Mouse (Mus musculus) kidney, postnatal 0 days (tissue): ENCODE measurements around the gene Calcoco1. TPM values are rescaled to one million over a fixed set of nuclear protein-coding genes. Genes with fewer than 3 reads are reported as not detected.

Experiments
- ATAC-seq: fragments of 200-750 bp; cut with Nextera tagmentation; replicated peaks from 2 replicates; pipeline ENCODE4 v1.8.0; 2017; ENCODE audit warnings: low read depth, moderate number of reproducible peaks, moderate TSS enrichment, moderate library complexity; ENCODE audit not compliant: low FRiP score
- DNase-seq: peaks from one replicate; pipeline ENCODE4 v3.0.0-alpha.2; 2016; ENCODE audit warnings: low spot score
- H3K27ac ChIP-seq: fragments of 300-500 bp; sonication (generic); 2 replicates; pipeline ENCODE4 v1.5.1; 2014; ENCODE audit warnings: mild to moderate bottlenecking
- H3K27me3 ChIP-seq: fragments of 300-500 bp; sonication (generic); 2 replicates; pipeline ENCODE4 v1.6.1; 2014; ENCODE audit warnings: low read length, mixed read lengths; ENCODE audit not compliant: insufficient read depth
- H3K36me3 ChIP-seq: fragments of 300-500 bp; sonication (generic); 2 replicates; pipeline ENCODE4 v1.6.1; 2014; ENCODE audit warnings: low read length, mixed read lengths; ENCODE audit not compliant: insufficient read depth
- H3K4me1 ChIP-seq: fragments of 300-500 bp; sonication (generic); replicated peaks from 2 replicates; pipeline ENCODE4 v1.6.1; 2014; ENCODE audit warnings: antibody characterized with exemption, low read length, mixed read lengths; ENCODE audit not compliant: insufficient read depth
- H3K4me2 ChIP-seq: fragments of 300-500 bp; sonication (generic); 2 replicates; pipeline ENCODE4 v1.6.1; 2014; ENCODE audit warnings: mild to moderate bottlenecking, low read length, moderate library complexity, mixed read lengths
- H3K4me3 ChIP-seq: fragments of 300-500 bp; sonication (generic); replicated peaks from 2 replicates; pipeline ENCODE4 v1.5.1; 2014; ENCODE audit warnings: low read depth, low read length
- H3K9ac ChIP-seq: fragments of 300-500 bp; sonication (generic); 2 replicates; pipeline ENCODE4 v1.6.1; 2014; ENCODE audit warnings: low read depth, low read length
- H3K9me3 ChIP-seq: fragments of 300-500 bp; sonication (generic); replicated peaks from 2 replicates; pipeline ENCODE4 v1.6.1; 2016; ENCODE audit warnings: low read length, inconsistent platforms, mixed read lengths
- CTCF ChIP-seq: IDR thresholded peaks from 2 replicates; pipeline ENCODE4 v1.5.1; 2016; ENCODE audit warnings: antibody characterized with exemption, low read depth, mild to moderate bottlenecking, moderate library complexity
- WGBS: fragments of 180-500 bp; shearing (Covaris S2); extraction: QIAGEN DNeasy Blood & Tissue Kit; methylation state at CpG from one replicate; pipeline ENCODE4 v1.1.7; 2014; 5-methylcytosine and 5-hydroxymethylcytosine counted together
- polyA plus RNA-seq: library from polyadenylated mRNA; unstranded; fragments of >200 nt; fragmentation: Nextera tagmentation; extraction: Ambion mirVana; gene quantifications from 2 replicates; pipeline ENCODE4 v1.2.1, GENCODE M21; 2015

Calcoco1 gene
- polyA plus RNA-seq, 1 experiment from 2014 or later, result 57.5 TPM

GRCm38 (mm10) chr15:102743196-102743595 lies 21.2 kb upstream of the Calcoco1 start:
- H3K4me2 ChIP-seq, result no peak overlapping the region
- no peak overlapping the region for H3K4me3 ChIP-seq
- no peak for DNase-seq
- 0 out of 2 replicates have a peak, but pooled peaks cover 8% of the 10 kb centered on the region for H3K4me1 ChIP-seq
- H3K27ac ChIP-seq, result no peak overlapping the region
- TF ChIP-seq CTCF, result no peak
- no peaks in the 10 kb centered on the region for H3K36me3 ChIP-seq
- H3K9me3 ChIP-seq, result no peaks in the 10 kb centered on the region
- WGBS, result 27% methylated on average over 8 of the region's 8 CpGs
- H3K9ac ChIP-seq, result no peak overlapping the region
- ATAC-seq, result no peak
- peaks cover 38% of the 10 kb centered on the region for H3K27me3 ChIP-seq

GRCm38 (mm10) chr15:102742589-102742988 lies 20.6 kb upstream of the Calcoco1 start:
- DNase-seq (peak; percentile 96), ATAC-seq (no peak)
- WGBS, result under 1% methylated on average over 10 of the region's 10 CpGs
- H3K4me2 ChIP-seq, result no peak overlapping the region
- no peak overlapping the region for H3K4me3 ChIP-seq
- H3K27me3 ChIP-seq, result peaks cover 34% of the 10 kb centered on the region
- no peaks in the 10 kb centered on the region for H3K36me3 ChIP-seq
- no peak overlapping the region for H3K27ac ChIP-seq
- no peaks in the 10 kb centered on the region for H3K9me3 ChIP-seq
- peak; percentile 100 for TF ChIP-seq CTCF
- 0 out of 2 replicates have a peak, but pooled peaks cover 8% of the 10 kb centered on the region for H3K4me1 ChIP-seq
- H3K9ac ChIP-seq, result no peak overlapping the region

- Histone ChIP-seq H3K27ac (no peak overlapping the region), H3K36me3 (no peaks in the 10 kb centered on the region), H3K9me3 (no peaks in the 10 kb centered on the region), H3K9ac (no peak overlapping the region), H3K27me3 (peaks cover 31% of the 10 kb centered on the region), H3K4me3 (no peak overlapping the region), H3K4me1 (peaks cover 6% of the 10 kb centered on the region; the same call in 1 of the 2 replicates), H3K4me2 (peak overlapping the region; percentile 19; the same call in 1 of the 2 replicates)
- WGBS, result 24% methylated on average over 15 of the region's 15 CpGs
- TF ChIP-seq CTCF, result peak; percentile 81
- ATAC-seq, result peak; percentile 41; the same call in 1 of the 2 replicates
- DNase-seq, result peak; percentile 87
Measured at GRCm38 (mm10) chr15:102739520-102740297, 17.7 kb upstream of the Calcoco1 start.

GRCm38 (mm10) chr15:102738434-102738833 lies 16.5 kb upstream of the Calcoco1 start:
- no peak for DNase-seq
- H3K27me3 ChIP-seq, result peaks cover 23% of the 10 kb centered on the region

GRCm38 (mm10) chr15:102737092-102737491 lies 15.1 kb upstream of the Calcoco1 start:
- Histone ChIP-seq H3K27ac (no peak overlapping the region), H3K4me2 (no peak overlapping the region), H3K4me3 (no peak overlapping the region), H3K36me3 (no peaks in the 10 kb centered on the region), H3K9ac (no peak overlapping the region), H3K4me1 (peaks cover 6% of the 10 kb centered on the region; the same call in 1 of the 2 replicates), H3K27me3 (peaks cover 18% of the 10 kb centered on the region), H3K9me3 (no peaks in the 10 kb centered on the region)
- DNase-seq (no peak), ATAC-seq (no peak)
- TF ChIP-seq CTCF, result no peak
- WGBS, result 67% methylated on average over 19 of the region's 19 CpGs

More at GRCm38 (mm10) chr15:102738434-102738833, 16.5 kb upstream of the Calcoco1 start:
- Histone ChIP-seq H3K9ac (no peak overlapping the region), H3K4me1 (peaks cover 6% of the 10 kb centered on the region; the same call in 1 of the 2 replicates), H3K9me3 (no peaks in the 10 kb centered on the region), H3K4me2 (no peak overlapping the region), H3K36me3 (no peaks in the 10 kb centered on the region), H3K27ac (no peak overlapping the region), H3K4me3 (no peak overlapping the region)
- 36% methylated on average over 2 of the region's 2 CpGs for WGBS
- no peak for TF ChIP-seq CTCF
- ATAC-seq, result no peak

GRCm38 (mm10) chr15:102736127-102736944 lies 14.4 kb upstream of the Calcoco1 start:
- H3K4me3 ChIP-seq, result peak overlapping the region; percentile 18
- no peaks in the 10 kb centered on the region for H3K9me3 ChIP-seq
- peaks cover 6% of the 10 kb centered on the region; the same call in 1 of the 2 replicates for H3K4me1 ChIP-seq
- H3K4me2 ChIP-seq, result peak overlapping the region; percentile 50
- no peak overlapping the region for H3K9ac ChIP-seq
- 11% methylated on average over 36 of the region's 36 CpGs for WGBS
- H3K27ac ChIP-seq, result no peak overlapping the region
- no peak for ATAC-seq
- DNase-seq, result no peak
- peaks cover 18% of the 10 kb centered on the region for H3K27me3 ChIP-seq
- H3K36me3 ChIP-seq, result no peaks in the 10 kb centered on the region
- TF ChIP-seq CTCF, result no peak
